Mouse (Mus musculus) gastrocnemius, postnatal 10 days (tissue): ENCODE results near the gene Kcnk3. TPM values are rescaled to one million over a fixed set of nuclear protein-coding genes. Genes with fewer than 3 reads are reported as not detected.
A peak's percentile ranks its signal among the peaks of the same experiment; 100 is the strongest.

Experiments used
- DNase-seq: peaks from one replicate; pipeline ENCODE4 v3.0.0; 2021; ENCODE audit warnings: mixed read lengths
- total RNA-seq, 2 experiments: library from RNA; stranded (reverse); gene quantifications; 2 replicates each; pipeline ENCODE4 v1.2.3; 2021

Kcnk3 gene
- total RNA-seq, 2 experiments from 2014 or later: 1.2 to 1.8 TPM

GRCm38 (mm10) chr5:30588301-30588968 is 465 bp downstream of the Kcnk3 start:
- DNase-seq: peak; percentile 16

DNA sequence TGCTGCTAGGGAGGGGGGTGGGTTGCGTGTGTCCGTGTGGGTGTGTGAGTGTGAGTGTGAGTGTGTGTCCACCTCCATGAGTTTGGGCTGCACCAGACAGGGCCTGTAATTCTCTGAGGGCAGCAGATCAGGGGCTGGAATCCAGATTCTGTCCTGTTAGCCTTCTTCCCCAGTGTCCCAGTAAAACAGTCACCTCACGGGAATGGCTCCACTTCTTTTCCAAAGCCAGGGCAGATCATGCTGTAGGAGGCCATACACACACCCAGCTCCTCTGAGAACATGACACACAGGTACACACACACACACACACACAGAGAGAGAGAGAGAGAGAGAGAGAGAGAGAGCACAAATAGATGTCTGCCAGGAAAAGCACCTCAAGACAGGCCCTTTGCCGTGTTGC is 1.1 kb downstream of the Kcnk3 start:
- no peak for DNase-seq

DNA sequence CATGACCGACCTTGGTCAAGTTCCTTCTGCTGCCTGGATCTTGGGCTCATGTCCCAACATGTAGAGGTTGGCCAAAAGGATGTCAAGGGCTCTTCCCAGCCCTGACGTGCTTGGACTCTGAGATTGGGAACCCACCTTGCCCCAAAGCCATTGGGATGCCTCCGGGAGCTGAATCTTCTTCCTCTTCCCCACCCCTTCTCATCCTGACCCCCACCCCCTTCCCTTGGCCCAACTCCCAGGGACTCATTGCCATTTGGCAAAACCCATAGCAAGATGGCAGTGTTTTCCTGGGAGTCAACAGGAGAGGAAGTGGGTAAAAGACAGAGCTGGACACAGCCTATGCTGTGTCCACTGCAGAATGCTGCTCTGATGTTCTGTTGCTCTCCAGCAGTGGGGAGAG is 1.6 kb downstream of the Kcnk3 start:
- no peak for DNase-seq

GRCm38 (mm10) chr5:30590231-30590630 is 2.3 kb downstream of the Kcnk3 start:
- DNase-seq: no peak

DNA sequence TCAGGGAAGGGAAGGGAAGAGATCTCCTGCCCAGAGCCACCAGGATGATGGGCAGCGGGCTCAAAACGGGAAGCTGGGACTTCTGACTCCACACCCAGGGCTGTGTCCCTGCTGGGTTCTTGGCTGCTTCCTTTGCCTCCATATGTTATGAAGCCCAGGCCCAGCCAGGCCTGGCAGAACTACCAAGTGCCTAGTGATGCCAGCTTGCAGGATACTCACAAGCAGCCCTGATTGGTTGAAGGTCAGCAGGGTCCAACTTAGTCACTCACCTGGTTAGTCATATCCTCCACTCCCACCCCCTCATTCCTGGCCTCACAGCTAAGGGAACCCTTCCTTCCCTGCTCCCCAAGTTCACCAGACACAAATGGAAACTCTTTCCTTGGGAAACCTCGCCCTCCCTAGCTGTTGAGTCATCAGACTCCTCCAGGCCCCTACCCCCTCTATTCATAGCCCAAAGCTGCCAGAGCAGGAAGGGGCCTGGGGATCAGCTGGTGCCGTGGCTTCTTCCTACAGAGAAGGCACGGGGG is 3.3 kb downstream of the Kcnk3 start:
- DNase-seq: no peak

DNA sequence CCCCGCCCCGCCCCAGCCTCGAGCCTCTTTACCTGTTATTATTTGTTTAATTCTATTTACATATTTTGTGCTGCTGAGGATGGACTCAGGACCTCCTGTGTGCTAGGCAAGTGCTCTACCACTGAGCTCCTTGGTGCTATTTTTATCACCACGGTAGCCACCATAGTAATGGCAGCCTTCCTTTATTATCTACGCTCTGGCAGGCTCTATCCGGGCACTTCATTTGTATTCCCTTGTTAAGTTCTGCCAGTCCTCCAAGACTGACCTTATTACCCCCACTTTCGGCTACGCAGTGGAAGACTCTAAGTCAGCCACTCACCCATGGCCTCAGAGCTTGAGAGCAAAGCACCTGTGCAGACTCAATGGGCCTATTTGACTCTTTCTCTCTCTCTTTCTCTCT is 3.8 kb downstream of the Kcnk3 start:
- no peak for DNase-seq

- DNase-seq: no peak
Measured at GRCm38 (mm10) chr5:30592279-30592980, 4.5 kb downstream of the Kcnk3 start.

GRCm38 (mm10) chr5:30593360-30593759 is 5.4 kb downstream of the Kcnk3 start:
- no peak for DNase-seq

DNA sequence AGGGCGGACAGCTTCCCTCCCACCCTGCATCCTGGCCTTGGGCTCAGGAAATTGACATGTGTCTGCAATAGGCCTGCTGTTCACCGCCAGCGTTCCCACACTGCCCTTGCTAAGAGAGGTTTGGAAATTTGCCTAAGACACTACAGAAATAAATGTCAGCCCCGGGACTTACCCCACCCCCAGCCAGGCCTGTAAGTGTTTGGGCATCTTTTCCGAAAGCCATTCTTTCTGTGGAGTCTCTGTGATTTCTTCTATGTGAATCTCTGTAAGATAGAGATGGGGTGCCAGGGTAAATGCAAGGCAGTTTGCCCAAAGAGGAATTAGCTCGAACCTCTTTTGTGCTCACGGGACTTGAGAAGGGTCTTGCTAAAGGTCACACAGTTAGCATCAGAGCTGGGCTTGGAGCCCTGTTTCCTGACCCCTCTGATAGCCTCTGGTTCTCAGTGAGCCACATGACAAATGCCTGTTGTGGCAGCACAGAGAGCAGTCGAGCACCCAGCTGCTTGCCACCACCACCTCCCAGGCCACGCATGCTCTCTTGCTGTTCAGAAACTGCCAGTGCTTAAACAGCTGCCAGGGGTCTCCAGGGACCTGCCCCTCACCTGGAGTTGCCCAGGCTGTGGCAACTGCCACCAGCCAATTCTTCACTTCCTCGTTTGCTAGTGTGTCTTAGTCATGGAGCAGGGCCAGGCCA is 6.0 kb downstream of the Kcnk3 start:
- DNase-seq: no peak

DNA sequence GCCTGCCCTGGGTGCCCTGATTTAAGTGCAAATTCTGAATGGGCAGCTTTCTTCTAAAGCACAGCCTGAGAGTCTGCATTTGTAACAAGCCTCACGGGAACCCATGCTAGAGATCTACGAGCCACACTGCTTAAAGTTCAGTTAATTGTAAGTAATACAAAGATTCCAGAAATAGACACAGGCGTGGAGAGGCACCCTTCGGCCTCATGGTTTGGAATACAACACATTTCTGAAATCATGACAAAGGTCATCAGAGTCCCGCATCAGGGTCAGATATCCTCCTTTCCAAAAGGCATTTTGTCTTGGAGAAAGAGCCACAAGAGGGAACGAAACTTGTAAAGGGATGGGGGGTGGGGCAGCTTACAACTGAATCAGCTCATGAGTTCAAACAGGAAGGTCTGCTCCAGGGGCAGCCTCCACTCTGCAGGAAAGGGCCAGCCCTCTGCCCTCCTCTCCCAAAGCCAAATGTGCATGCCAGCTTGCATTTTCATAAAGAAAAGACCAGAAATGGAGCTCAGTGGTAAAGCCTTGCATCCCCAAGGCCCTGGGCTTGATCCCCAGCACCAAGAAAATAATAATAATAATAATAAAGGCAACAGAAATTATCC is 7.1 kb downstream of the Kcnk3 start:
- no peak for DNase-seq

- no peak for DNase-seq
Measured at GRCm38 (mm10) chr5:30601397-30601796, 13.4 kb downstream of the Kcnk3 start.

DNA sequence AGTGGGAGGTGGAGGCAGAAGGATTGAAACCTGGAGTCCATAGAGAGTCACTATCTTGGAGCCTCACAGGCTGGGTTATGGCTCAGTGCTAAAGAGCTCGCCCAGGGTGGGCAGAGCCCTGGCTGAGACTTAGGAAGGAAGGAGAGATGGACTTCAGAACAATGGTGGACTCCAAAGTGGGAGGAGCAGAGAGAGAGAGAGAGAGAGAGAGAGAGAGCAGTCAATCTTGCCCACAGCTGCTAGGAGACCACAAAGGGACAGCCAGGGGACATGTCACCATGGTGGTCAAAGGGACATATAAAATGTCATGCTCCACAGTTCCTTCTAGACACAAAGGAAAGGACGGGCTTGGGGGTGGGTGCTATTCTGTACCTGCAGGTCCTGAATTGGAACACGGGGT is 15.3 kb downstream of the Kcnk3 start:
- no peak for DNase-seq

DNA sequence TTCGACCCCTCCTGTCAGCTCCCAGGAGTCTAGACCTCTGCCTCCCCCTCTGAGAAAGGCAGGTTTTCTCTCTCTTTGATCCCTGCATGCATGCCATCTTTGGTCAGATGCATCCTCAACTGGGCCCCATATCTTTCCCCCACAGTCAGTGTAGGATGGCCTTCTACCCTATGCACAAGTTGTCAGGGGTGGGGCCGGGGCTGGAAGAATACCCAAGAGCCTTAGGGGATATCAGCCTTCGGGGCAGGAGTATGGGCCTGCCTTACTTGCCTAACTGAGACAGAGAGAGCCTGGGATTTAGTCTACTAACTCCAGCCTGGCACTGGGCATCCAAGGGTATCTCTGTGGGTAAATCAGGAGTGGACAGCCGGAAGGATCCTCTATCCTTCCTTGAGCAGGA is 16.0 kb downstream of the Kcnk3 start:
- DNase-seq: no peak

DNA sequence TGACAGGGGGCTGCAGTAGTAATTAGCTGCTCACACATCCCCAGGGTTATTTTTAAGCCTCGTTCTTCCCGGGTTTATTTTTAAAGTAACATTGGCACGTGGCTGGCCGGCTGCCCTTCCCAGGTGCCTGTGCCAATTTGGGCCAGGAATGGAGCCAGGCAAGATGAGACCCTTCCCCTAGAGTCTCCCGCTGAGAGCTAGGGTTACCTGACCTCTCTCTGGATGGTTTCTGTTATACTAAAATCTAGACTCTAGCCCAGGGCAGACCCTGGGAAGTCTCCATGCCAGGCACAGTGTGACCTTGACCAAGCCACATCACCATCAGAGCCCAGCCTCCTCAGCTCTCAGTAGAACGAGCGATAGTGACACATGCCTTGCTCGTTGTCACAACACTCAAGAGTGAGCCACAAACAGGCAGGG is 16.8 kb downstream of the Kcnk3 start:
- no peak for DNase-seq

DNA sequence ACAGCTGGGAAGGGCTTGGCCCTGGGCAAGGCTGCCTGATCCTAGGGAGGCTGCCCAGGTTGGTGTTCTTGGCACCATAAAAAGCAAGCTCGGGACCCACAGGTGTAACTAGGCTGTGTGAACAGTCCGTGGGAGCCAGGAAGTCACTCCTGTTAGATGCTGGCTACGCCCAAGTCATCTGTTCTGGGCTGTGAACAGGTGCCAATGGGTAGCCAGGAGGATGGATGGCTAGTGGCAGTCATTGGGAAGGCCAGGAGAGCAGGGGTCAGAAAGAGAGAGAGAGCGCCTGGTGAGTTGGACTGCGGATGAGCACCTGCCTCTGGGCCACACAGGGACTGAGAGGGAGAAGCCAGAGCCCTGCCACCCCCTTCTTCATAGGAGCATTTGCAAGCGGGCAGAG is 17.7 kb downstream of the Kcnk3 start:
- no peak for DNase-seq

- DNase-seq: peak; percentile 69
Measured at GRCm38 (mm10) chr5:30606424-30607073, 18.6 kb downstream of the Kcnk3 start.

DNA sequence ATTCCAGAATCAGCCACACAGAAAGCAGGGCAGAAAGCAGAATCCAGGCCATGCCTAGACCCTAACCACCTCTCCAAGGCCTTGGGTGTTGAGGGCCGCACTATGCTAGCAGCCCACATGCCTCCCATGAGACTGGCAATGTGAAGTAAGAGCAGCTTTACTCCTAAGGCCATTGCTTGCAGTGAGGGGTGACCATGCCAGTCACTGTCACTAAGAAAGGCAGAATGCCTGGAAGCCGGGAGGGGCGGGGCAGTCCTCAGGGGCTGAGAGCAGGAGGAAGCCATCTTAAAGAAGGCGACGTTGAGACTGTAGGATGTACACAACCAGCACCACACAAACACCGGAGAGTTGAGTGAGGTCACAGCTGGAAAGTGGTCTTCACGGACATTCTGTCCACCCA is 21.1 kb downstream of the Kcnk3 start:
- no peak for DNase-seq

DNA sequence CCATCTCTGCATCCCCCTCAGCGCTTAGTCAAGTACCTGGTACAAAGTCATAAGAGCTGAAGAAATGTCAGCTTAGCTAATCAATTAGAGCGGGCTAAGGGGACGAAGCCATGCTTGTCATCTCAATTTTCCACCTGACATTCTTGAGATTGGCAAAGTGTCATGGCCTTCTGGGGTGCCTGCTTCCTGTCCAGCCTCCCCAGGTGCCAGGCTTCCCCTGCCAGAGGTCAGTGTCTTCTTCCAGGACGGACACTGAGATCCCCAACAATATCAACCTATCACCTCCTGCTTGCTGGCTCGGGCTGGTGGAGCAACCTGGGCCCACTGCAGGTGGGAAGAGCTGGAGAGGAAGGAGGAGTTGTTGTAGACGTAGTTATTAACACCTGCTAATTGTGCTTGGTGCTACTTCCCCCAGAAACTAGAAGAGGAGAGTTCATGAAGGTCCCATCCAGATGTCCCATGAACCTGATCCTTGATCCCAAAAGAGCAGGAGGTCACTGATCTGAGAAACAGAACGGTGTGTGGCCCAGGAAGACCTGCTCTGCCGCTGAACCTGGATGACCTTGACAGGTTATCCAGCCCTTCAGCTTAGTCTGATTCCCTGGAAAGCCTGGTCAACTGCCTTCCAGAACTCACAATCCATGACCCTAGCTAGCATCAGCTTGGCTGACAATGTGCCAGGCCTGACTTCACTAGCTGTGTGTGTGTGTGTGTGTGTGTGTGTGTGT is 22.1 kb downstream of the Kcnk3 start:
- DNase-seq: no peak

DNA sequence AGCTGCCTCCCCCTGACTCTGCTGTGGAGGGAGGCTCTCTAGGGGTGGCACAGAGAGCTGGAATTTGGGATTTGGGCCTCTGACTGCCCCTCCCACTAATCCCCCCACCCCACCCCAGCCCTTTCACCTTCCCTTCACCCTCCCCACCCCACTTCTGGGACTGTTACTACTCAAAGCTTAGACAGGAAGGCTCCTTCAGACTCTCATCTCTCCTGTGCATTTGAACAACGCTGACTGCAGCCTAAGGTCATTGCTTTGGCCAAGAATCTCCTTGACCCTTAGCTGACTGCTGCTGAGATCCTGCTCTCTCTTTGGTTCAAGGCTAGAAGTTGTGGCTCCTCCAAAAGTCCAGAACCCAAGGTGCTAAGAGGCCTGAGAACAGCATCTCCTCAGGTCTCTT is 23.1 kb downstream of the Kcnk3 start:
- DNase-seq: no peak

GRCm38 (mm10) chr5:30611689-30612088 is 23.7 kb downstream of the Kcnk3 start:
- no peak for DNase-seq

DNA sequence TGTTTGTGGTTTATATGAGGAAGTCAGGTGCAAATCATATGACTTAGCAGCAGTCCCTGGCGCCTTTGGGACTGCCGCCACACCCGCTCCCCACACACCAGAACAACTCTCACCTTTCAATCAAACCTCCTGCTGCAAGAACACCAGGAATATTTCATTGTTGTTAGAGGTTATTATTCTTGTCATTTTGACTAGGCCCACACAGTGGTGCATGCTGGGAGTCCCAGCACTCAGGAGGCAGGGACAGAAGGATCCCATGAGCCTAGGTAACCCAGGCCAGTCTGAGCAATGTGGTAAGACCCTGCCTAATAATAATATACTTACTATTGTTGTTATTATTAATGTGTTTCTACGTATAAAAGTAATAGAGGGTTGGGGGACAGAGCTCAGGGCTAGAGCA is 24.6 kb downstream of the Kcnk3 start:
- DNase-seq: no peak

- no peak for DNase-seq
Measured at GRCm38 (mm10) chr5:30613242-30613641, 25.3 kb downstream of the Kcnk3 start.
